Mouse (Mus musculus) megakaryocyte, adult 5-6 weeks (primary cell): ENCODE results near the gene 1700074P13Rik. TPM values are rescaled to one million over a fixed set of nuclear protein-coding genes. Genes with fewer than 3 reads are reported as not detected.
"Not testable (repeated sequence)": the region's sequence is repeated elsewhere in the genome, so short reads cannot be mapped to it uniquely, and the experiment has no call there.

Experiments
- ATAC-seq: 2 replicates; pipeline ENCODE4 v1.8.0; 2016; ENCODE audit warnings: mild to moderate bottlenecking, inconsistent platforms; ENCODE audit not compliant: poor library complexity, severe bottlenecking
- total RNA-seq, 2 experiments: library from RNA; stranded (forward) in 1 of 2; stranded (reverse) in 1 of 2; fragments of 153-499, 151-499 nt in 1 of 2; fragments of 221-1000, 200-1000 nt in 1 of 2; gene quantifications; 2 replicates each; pipeline versions ENCODE4 v1.2.3 to v1.2.4; 2015 to 2017

The 1700074P13Rik gene
- total RNA-seq (2015) (not detected in 2 replicates), total RNA-seq (2017) (not detected in 2 replicates)

DNA sequence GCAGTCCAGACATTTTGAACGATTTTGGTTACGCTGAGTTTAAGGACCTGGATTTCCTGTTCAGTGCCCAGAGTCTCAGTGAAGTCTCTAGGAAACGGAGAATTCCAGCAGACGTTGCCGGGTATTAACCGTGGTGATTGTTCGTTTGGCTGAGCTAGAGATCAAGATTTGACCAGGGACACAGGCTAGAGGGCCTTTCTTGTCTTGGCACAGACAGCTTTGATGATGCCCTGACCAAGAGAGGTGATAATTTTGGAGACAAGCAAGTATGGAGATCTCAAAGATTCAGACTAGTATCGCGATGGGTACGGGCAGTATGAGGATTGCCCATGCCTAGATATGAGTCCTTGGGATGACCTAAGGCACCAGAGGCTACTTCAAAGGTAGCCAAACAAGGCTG, at the start of gene 1700074P13Rik:
TSS of gene 1700074P13Rik (minus strand) at position 101 of the 400 bp plus-strand sequence.
- ATAC-seq = no peak

DNA sequence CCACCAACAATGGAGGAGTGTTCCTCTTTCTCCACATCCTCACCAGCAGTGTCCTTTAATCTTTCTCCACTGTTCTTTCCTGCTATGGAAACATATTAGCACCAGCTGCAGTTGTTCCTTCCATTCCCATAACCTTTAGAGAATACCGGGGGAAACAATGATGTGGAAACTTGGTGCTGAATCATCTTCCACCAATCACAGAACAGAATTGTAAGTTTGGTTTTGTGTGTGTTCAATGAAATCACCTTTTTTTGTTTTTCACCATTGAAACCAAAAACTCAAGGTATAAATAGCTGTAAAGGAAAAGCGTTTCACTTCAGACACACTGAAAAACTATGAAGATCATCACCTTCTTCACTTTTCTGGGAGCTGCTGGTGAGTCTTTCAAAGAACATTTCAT, 24.1 kb upstream of the 1700074P13Rik start, which contains the start of gene 1810009J06Rik:
TSS of gene 1810009J06Rik (plus strand) at position 301 of the 400 bp plus-strand sequence.
- ATAC-seq = not testable (repeated sequence)

- ATAC-seq = no peak
Measured at GRCm38 (mm10) chr6:40953716-40954115, 13.4 kb upstream of the 1700074P13Rik start.

- no peak for ATAC-seq
Measured at GRCm38 (mm10) chr6:40951770-40952169, 11.4 kb upstream of the 1700074P13Rik start, which contains the start of gene Gm4744. TSS of gene Gm4744 (minus strand) at chr6:40951870.

DNA sequence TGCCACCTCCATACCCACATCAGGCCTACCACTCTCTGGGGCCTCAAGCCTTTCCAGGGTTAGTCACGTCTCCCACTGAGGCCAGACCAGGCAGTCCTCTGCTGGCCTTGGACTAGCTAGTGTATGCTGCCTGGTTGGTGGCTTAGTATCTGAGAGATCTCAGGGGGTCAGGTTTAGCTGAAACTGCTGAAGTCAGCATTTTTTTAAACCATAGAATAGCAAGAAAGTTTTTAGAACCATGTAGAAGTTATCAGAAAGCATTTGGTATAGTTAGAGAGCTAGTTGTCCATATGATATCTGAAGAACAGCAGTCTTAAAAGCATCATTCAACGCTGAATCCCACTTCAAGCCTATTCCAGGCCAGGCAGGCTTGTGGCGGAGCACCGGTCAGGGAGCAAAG, 20.4 kb downstream of the 1700074P13Rik start:
- ATAC-seq = no peak

- ATAC-seq = no peak
Measured at GRCm38 (mm10) chr6:40900287-40900686, 40.1 kb downstream of the 1700074P13Rik start, which contains the start of gene Prss58. TSS of gene Prss58 (minus strand) at chr6:40900387.

- no peak for ATAC-seq
Measured at GRCm38 (mm10) chr6:40894716-40895115, 45.6 kb downstream of the 1700074P13Rik start.

- peak; percentile 43 for ATAC-seq
Measured at GRCm38 (mm10) chr6:40893577-40893976, 46.8 kb downstream of the 1700074P13Rik start.

GRCm38 (mm10) chr6:40891754-40892153, 48.6 kb downstream of the 1700074P13Rik start:
- peak; percentile 16 for ATAC-seq

DNA sequence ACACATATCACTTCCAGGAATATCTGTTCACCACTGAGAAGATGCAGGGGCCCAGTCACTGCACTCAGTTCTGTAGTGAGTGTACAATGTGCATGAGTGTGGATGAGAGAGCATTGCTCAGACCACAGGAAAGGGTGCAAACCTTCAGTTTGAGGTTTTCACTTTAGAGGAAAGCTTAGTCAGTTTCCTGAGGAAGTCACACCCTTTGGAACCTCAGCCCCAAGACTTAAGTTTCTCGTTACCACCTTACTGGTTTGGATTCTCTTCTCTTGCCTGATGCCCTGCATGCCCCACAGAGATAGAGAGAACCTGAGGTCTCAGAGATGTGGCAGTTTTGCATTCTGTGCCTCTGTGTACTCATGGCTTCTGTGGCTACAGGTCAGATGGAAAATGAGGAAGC, 49.4 kb downstream of the 1700074P13Rik start:
- peak; percentile 83 for ATAC-seq

- no peak for ATAC-seq
Measured at GRCm38 (mm10) chr6:40887394-40887793, 53.0 kb downstream of the 1700074P13Rik start, which contains the start of gene Moxd2. TSS of gene Moxd2 (minus strand) at chr6:40887494.

Other genes with a start within 250 kb of the 1700074P13Rik start
- not detected in 2 replicates for gene Moxd2, start 53.1 kb downstream of the 1700074P13Rik start, total RNA-seq (2015)
- not detected in 2 replicates for gene Moxd2, start 53.1 kb downstream of the 1700074P13Rik start, total RNA-seq (2017)
- gene Prss58, start 40.2 kb downstream of the 1700074P13Rik start, total RNA-seq (2015) = not detected in 2 replicates
- gene Prss58, start 40.2 kb downstream of the 1700074P13Rik start, total RNA-seq (2017) = not detected in 2 replicates
- gene Gm4744, start 11.3 kb upstream of the 1700074P13Rik start, total RNA-seq (2015) = not detected in 2 replicates
- gene Gm4744, start 11.3 kb upstream of the 1700074P13Rik start, total RNA-seq (2017) = not detected in 2 replicates
- not detected in 2 replicates for gene 1810009J06Rik, start 24.2 kb upstream of the 1700074P13Rik start, total RNA-seq (2015)
- not detected in 2 replicates for gene 1810009J06Rik, start 24.2 kb upstream of the 1700074P13Rik start, total RNA-seq (2017)
- gene Gm2663, start 58.9 kb upstream of the 1700074P13Rik start, total RNA-seq (2015) = not detected in 2 replicates
- not detected in 2 replicates for gene Gm2663, start 58.9 kb upstream of the 1700074P13Rik start, total RNA-seq (2017)
- not detected in 2 replicates for gene 2210010C04Rik, start 95.0 kb upstream of the 1700074P13Rik start, total RNA-seq (2015)
- not detected in 2 replicates for gene 2210010C04Rik, start 95.0 kb upstream of the 1700074P13Rik start, total RNA-seq (2017)